Mouse (Mus musculus): ENCODE measurements around the gene Rbm20.

DNA sequence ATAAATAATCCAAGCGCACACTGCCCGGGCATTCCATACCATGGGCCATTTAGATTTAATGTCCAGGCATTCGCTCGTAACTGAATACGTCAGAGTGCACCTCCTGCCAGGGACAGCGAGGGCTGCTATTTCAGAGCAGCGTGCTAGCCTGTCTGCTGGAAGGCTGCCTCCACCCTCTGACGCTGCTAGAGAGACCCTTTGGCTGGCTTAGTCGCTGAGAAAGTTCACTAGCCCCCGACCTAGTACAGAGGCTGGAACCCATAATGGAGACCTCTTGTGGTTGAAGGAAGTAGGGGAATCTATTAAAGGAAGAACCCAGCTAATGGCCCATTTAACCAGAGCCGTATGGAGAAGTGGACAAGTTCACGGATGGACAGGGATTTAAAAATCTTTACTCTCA lies 49.2 kb downstream of the Rbm20 start:
- TF ChIP-seq CTCF (IDR thresholded peaks at IDR 0.05; ENCODE audit: borderline replicate concordance, insufficient read depth, low read depth, low read length), result no peak
- TF ChIP-seq POLR2A (IDR thresholded peaks at IDR 0.05; ENCODE audit: borderline replicate concordance, insufficient read depth, low read length), result no peak
